Mouse (Mus musculus) intestine, embryonic 16.5 days (tissue): ENCODE data around the gene Tpp1. TPM values are rescaled to one million over a fixed set of nuclear protein-coding genes. Genes with fewer than 3 reads are reported as not detected.
"Not testable (repeated sequence)": the region's sequence is repeated elsewhere in the genome, so short reads cannot be mapped to it uniquely, and the experiment has no call there.

Experiments used
- ATAC-seq: fragments of 200-750 bp; cut with Nextera tagmentation; 2 replicates; pipeline ENCODE4 v1.8.0; 2017; ENCODE audit warnings: moderate TSS enrichment, moderate library complexity
- H3K27ac ChIP-seq: fragments of 300-500 bp; sonication (generic); 2 replicates; pipeline ENCODE4 v1.5.1; 2014; ENCODE audit warnings: mild to moderate bottlenecking, low read length
- H3K27me3 ChIP-seq: fragments of 300-500 bp; sonication (generic); replicated peaks from 2 replicates; pipeline ENCODE4 v1.6.1; 2014; ENCODE audit warnings: low read length, control low read depth, mixed read lengths; ENCODE audit not compliant: control insufficient read depth, insufficient read depth
- H3K36me3 ChIP-seq: fragments of 300-500 bp; sonication (generic); 2 replicates; pipeline ENCODE4 v1.6.1; 2014; ENCODE audit warnings: low read length, control low read depth; ENCODE audit not compliant: control insufficient read depth, insufficient read depth
- H3K4me1 ChIP-seq: fragments of 300-500 bp; sonication (generic); 2 replicates; pipeline ENCODE4 v1.6.1; 2014; ENCODE audit warnings: low read length, control low read depth, mixed read lengths; ENCODE audit not compliant: control insufficient read depth, insufficient read depth
- H3K4me2 ChIP-seq: fragments of 300-500 bp; sonication (generic); 2 replicates; pipeline ENCODE4 v1.6.1; 2014; ENCODE audit warnings: low read depth, low read length, control low read depth
- H3K4me3 ChIP-seq: fragments of 300-500 bp; sonication (generic); 2 replicates; pipeline ENCODE4 v1.5.1; 2014; ENCODE audit warnings: mild to moderate bottlenecking, low read length
- H3K9ac ChIP-seq: fragments of 300-500 bp; sonication (generic); 2 replicates; pipeline ENCODE4 v1.6.1; 2014; ENCODE audit warnings: low read depth, low read length
- H3K9me3 ChIP-seq: fragments of 300-500 bp; sonication (generic); 2 replicates; pipeline ENCODE4 v1.6.1; 2016; ENCODE audit warnings: low read length, control low read depth; ENCODE audit not compliant: control insufficient read depth
- WGBS: fragments of 180-500 bp; shearing (Covaris S2); extraction: QIAGEN DNeasy Blood & Tissue Kit; methylation state at CpG from one replicate; pipeline ENCODE4 v1.1.7; 2014; 5-methylcytosine and 5-hydroxymethylcytosine counted together
- polyA plus RNA-seq: library from polyadenylated mRNA; unstranded; fragments of >200 nt; fragmentation: Nextera tagmentation; extraction: Ambion mirVana; gene quantifications from 2 replicates; pipeline ENCODE4 v1.2.1, GENCODE M21; 2015

Tpp1 gene
- polyA plus RNA-seq, 1 experiment from 2014 or later, result 152 TPM

DNA sequence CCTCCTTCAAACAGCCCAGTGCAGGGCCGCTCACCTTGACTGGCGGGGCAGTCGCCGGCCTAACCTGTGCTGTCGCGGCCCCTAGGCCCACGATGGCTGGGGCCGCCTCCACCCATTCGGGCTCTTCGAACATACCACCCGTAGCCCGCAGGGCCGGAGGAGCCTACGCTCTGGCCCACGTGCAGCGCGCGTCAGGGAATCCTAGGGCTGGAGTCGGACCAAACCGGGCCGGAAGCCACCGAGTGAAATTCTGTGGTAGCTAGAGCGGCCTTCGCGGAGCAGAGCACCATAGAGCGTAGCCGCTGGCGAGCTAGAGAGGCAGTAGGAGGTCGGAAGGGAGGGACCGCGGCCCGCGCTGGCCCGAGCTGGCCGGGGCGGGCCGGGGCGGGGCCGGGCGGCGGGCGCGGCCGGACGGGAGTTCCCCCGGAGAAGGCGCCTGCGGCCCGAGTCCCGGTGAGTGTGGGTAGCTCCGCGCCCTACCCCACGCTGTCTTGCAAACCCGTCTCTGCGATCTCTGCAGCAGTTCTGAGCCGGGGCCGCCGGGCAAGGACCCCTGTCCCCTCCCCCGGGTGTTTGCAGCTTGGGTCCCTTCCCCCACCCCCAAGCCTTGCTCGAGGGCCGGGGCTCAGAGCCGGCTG lies 15.7 kb downstream of the Tpp1 start, which contains the start of gene Ilk:
TSS of gene Ilk (plus strand) at position 329 of the 638 bp plus-strand sequence.
- Histone ChIP-seq H3K9me3 (no peaks in the 10 kb centered on the region), H3K36me3 (peaks cover 16% of the 10 kb centered on the region)

DNA sequence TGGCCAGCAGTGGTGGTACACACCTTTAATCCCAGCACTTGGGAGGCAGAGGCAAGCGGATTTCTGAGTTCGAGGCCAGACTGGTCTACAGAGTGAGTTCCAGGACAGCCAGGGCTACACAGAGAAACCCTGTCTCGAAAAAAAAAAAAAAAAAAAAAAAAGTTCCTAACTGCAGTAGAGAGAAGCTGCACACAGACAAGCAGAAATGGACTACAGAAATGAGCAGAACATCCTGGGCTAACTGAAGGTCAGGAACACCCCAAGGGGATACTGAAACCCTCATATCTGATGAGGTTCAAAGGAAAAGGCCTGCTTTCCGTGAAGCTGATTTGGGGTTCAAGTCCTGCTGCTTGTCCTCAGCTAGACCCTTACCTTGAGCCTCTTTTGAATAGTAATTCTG lies 16.6 kb downstream of the Tpp1 start:
- H3K9me3 ChIP-seq, H3K27ac ChIP-seq, H3K27me3 ChIP-seq, ATAC-seq: not testable (repeated sequence)
- Histone ChIP-seq H3K4me2 (peak overlapping the region; percentile 67), H3K36me3 (peaks cover 11% of the 10 kb centered on the region), H3K4me1 (peaks cover 16% of the 10 kb centered on the region; the same call in 1 of the 2 replicates), H3K4me3 (peak overlapping the region; percentile 84), H3K9ac (peak overlapping the region; percentile 90)
- 55% methylated on average over 4 of the region's 4 CpGs for WGBS

More for the DNA sequence above, 15.7 kb downstream of the Tpp1 start, which contains the start of gene Ilk:
- peak within 1 kb of the TSS; percentile 67 for H3K4me2 ChIP-seq
- H3K4me1 ChIP-seq, result peaks cover 16% of the 10 kb centered on the region; the same call in 1 of the 2 replicates
- H3K4me3 ChIP-seq, result peak within 1 kb of the TSS; percentile 84
- H3K9ac ChIP-seq, result peak within 1 kb of the TSS; percentile 90
- H3K27me3 ChIP-seq, result no peaks in the 10 kb centered on the region
- peak; percentile 98 for ATAC-seq
- WGBS, result 0% methylated on average over 52 of the region's 62 CpGs
- H3K27ac ChIP-seq, result peak within 1 kb of the TSS; percentile 89

DNA sequence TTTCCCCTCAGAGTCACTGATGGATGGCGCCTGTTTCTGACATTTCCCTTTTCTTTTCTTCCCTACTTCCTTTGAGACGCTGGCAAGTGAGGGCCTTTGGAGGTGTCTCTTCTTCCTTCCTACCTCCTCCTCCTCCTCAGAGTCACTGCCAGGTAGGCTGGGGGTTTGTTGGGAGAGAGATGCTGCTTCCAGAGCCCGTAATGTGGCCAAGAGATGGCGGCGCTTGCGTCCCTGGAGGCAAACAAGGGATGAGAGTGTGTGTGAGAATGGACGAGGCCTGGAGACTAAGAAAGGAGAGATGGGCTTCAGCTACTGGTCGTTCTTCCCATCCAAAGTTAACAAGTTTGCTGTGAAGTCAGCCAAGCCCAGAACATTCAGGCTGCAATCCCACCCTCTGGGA lies 17.2 kb downstream of the Tpp1 start:
- Histone ChIP-seq H3K27ac (no peak overlapping the region), H3K9ac (no peak overlapping the region), H3K9me3 (no peaks in the 10 kb centered on the region), H3K4me2 (peak overlapping the region; percentile 67; the same call in 1 of the 2 replicates), H3K4me3 (no peak overlapping the region), H3K27me3 (no peaks in the 10 kb centered on the region), H3K4me1 (peaks cover 16% of the 10 kb centered on the region; the same call in 1 of the 2 replicates), H3K36me3 (peaks cover 6% of the 10 kb centered on the region)
- WGBS, result 85% methylated on average over 8 of the region's 8 CpGs
- no peak for ATAC-seq

GRCm38 (mm10) chr7:105733836-105734235 lies 18.2 kb downstream of the Tpp1 start:
- H3K4me2 ChIP-seq, result no peak overlapping the region
- 0 out of 2 replicates have a peak, but pooled peaks cover 12% of the 10 kb centered on the region for H3K4me1 ChIP-seq
- no peak for ATAC-seq
- H3K27ac ChIP-seq, result no peak overlapping the region
- WGBS, result 94% methylated on average over 11 of the region's 11 CpGs
- H3K4me3 ChIP-seq, result no peak overlapping the region
- H3K27me3 ChIP-seq, result no peaks in the 10 kb centered on the region
- H3K9ac ChIP-seq, result no peak overlapping the region
- peaks cover 6% of the 10 kb centered on the region for H3K36me3 ChIP-seq
- no peaks in the 10 kb centered on the region for H3K9me3 ChIP-seq

DNA sequence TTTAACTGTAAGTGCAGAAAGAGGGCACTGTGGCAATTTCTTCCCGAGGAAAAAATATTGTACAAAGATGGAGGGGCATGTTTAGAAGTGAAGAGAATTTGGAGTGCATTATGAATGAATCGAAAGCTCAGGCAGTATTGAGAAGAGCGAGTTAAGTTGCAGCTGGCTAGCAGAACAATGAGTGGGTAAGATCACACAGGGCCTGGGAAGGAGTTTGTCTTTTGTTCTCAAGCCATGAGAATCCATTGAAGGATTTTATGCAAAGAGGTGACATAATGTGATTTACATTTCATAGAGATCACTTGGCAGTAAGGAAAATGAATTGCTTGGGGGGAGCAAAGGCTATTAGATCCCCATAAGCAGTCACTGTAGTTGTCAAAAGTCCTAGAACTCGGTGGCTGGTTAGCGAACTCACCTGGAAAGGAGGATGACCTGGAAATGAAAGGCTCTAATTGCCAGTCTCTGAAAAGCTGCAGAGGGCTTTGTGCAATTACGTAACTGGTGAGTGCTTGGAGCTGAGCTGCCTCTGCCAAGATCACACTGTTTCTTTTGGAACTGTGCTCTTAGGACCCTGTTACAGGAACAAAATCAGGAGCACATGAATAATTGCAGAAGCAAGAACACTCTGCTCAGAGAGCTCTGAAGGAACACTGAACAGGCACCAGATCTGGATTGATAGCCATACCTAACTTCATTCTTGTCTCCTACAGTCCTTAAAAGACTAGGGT lies 23.2 kb downstream of the Tpp1 start:
- Histone ChIP-seq H3K9ac (no peak overlapping the region), H3K4me3 (no peak overlapping the region), H3K27me3 (no peaks in the 10 kb centered on the region), H3K36me3 (peaks cover 4% of the 10 kb centered on the region), H3K27ac (no peak overlapping the region), H3K4me2 (no peak overlapping the region), H3K9me3 (no peaks in the 10 kb centered on the region), H3K4me1 (no peaks in the 10 kb centered on the region)
- 78% methylated on average over 6 of the region's 6 CpGs for WGBS
- no peak for ATAC-seq

DNA sequence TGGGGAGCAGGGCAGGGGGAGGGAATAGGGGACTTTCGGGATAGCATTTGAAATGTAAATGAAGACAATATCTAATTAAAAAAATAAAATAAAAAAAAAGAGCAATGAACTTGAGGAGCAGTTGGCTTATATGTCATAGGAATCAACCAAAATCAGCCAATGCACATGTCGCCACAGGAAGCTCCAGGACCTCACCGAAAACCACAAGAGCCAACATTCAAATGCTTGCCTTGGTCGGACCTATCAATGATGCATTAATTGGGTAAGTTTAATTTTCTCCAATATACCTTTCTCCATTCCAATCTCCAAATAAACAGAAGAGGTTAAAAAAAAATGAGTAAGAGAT lies 25.1 kb downstream of the Tpp1 start:
- Histone ChIP-seq H3K27ac (no peak overlapping the region), H3K4me3 (no peak overlapping the region), H3K36me3 (no peaks in the 10 kb centered on the region), H3K27me3 (no peaks in the 10 kb centered on the region), H3K9ac (no peak overlapping the region), H3K9me3 (no peaks in the 10 kb centered on the region), H3K4me2 (no peak overlapping the region), H3K4me1 (no peaks in the 10 kb centered on the region)
- WGBS, result 94% methylated on average over 4 of the region's 4 CpGs
- no peak for ATAC-seq

DNA sequence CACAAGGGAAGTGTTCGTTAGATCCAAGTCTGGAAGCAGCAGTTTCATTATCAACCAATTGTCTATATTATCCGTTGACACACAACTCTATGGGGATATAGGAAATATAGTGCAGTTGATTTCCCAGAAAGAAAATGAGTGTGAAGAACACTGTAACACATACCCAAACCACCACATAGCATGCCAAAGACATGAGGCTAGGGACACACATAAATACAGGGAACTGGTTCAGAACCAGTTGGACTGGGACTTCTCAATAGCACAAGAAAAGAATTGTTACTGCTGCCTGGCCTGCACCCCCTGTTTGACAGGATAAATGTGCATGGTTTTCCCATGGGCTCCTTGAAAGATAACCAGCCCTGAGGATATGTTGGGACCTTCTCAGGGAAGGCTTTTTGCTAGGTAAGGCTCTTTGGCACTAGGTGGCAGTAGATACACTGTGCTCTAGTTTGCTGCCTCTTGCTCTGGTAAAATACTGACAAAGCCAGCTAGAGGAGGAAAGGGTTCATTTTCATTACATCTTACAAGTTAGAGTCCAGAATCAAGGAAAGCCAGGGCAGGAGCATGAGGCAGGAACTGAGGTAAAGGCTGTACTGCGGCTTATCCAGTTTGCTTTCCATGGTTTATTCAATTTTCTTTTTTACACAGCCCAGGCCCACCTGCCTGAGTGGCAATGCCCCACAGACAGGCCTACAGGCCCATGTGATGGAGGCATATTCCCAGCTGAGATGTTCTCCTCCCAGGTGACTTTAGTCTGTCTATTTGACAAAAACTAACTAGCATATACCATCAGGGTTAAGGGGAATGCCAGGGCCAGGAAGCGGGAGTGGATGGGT lies 25.7 kb downstream of the Tpp1 start:
- no peaks in the 10 kb centered on the region for H3K36me3 ChIP-seq
- H3K9me3 ChIP-seq, result no peaks in the 10 kb centered on the region
- H3K4me3 ChIP-seq, result no peak overlapping the region
- H3K27me3 ChIP-seq, result no peaks in the 10 kb centered on the region
- peak; percentile 86 for ATAC-seq
- no peak overlapping the region for H3K9ac ChIP-seq
- 77% methylated on average over 4 of the region's 4 CpGs for WGBS
- no peak overlapping the region for H3K27ac ChIP-seq
- H3K4me1 ChIP-seq, result no peaks in the 10 kb centered on the region
- H3K4me2 ChIP-seq, result no peak overlapping the region

DNA sequence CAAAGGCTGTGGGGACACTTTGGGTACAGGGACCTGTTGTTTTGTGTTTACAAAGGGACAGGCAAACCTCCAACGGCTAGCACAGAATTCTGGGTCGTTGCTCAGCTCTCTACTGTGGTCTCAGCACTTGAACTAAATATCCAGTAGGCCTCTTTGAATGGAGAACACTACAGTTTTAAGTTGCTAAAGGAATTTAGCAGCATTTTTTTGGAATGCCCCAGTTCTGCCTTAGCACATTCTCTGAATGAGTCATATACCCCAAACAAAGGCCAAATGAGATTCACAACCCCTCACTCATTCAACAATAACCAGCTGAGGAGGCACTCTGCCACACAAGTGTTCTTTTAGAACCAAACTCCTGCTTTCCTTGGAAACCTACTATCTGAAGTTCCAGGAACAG lies 30.1 kb downstream of the Tpp1 start:
- Histone ChIP-seq H3K4me1 (no peaks in the 10 kb centered on the region), H3K9me3 (no peaks in the 10 kb centered on the region), H3K4me2 (no peak overlapping the region), H3K9ac (no peak overlapping the region), H3K27ac (no peak overlapping the region), H3K36me3 (no peaks in the 10 kb centered on the region), H3K4me3 (no peak overlapping the region), H3K27me3 (no peaks in the 10 kb centered on the region)
- ATAC-seq, result no peak
- 84% methylated on average over 2 of the region's 2 CpGs for WGBS

DNA sequence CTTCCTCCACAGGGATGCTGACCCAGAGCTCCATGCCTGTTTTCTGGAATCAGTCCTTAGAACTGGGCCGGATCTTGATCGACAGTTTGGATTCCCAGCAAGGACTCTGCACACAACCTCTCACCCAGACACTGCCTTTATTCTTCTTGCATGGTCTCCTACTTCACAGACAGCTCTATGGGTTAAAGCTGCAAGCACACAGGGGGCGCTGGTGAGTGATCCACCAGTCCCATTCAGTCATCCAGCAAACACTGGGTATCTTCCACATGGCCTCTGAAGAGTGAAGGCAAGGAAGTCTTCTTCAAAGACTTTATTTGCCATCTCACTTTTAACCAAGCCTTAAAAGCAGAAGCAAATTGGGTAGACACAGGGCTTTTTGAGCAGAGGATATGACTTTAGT lies 36.7 kb downstream of the Tpp1 start:
- Histone ChIP-seq H3K27ac (no peak overlapping the region), H3K36me3 (no peaks in the 10 kb centered on the region), H3K9me3 (no peaks in the 10 kb centered on the region), H3K4me1 (no peaks in the 10 kb centered on the region), H3K9ac (no peak overlapping the region), H3K27me3 (no peaks in the 10 kb centered on the region), H3K4me3 (no peak overlapping the region), H3K4me2 (no peak overlapping the region)
- no peak for ATAC-seq
- whole genome bisulfite sequencing, result 59% methylated on average over 3 of the region's 3 CpGs
